ENCODE assay signal across 9 mouse cellular contexts in the genomic region with DNA sequence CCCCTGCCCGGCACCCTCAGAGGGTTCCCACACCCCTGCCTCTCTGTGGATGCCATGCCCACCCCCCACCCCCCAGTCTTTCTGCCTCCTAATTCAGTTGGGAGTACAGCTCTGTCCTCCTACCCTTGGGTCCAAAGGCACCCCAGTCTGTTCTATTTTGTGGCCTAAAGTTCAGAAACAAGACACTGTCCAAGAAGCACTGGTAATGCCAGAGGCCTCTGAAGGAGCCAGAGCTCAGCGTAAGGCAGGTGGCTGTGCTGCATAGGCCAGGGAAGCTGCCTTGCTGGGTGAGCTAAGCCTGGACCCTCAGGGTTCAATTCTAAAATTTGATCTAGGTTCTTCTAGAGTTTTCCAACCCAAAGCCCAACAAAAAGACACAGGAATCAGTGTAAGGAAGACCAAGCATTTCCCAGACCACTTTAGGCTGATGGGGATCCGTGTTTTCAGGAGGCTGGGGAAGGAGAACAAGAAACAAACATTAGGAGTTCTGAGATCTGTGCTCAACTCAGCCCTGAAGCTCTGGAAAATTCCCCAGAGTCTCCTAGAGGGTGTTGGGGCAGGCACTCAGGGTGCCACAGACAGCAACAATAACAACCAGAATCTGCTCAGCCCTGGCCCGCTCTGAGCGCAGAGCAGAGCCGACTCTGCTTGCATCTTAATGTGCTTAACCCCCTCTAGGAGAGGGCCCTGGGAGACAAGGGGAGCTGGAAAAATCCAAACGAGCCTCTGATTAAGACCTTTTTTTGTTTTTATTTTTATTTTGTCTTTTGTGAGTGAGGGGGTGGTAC.
DNase-seq lines count a peak whose midpoint lies in the region; ATAC-seq and TF ChIP-seq lines count a peak whose summit lies in the region.
"Had no signal": no experiment of that assay in that cellular context is flagged by ENCODE, and none has a peak within 500 bp of the region (broad histone marks: within the 10 kb centered on the region; RNA-seq: fewer than 3 reads in every experiment).

No protein-coding gene starts in this region.

- no peak for ATAC-seq in cerebellum, adult (ENCODE audit: insufficient number of reproducible peaks, low FRiP score, low TSS enrichment)
- no peak for ATAC-seq in heart, embryonic 15.5 days (replicated peaks; ENCODE audit: insufficient number of reproducible peaks, insufficient read depth, low FRiP score, low read depth)
- no peak for ATAC-seq in limb, embryonic 11.5 days (ENCODE audit: insufficient number of reproducible peaks, low FRiP score, low TSS enrichment, low read depth)
- ATAC-seq in granulocyte monocyte progenitor cell, adult 5-6 weeks (replicated peaks; ENCODE audit: poor library complexity, severe bottlenecking): no peak

- no peak overlapping the region for H3K4me3 ChIP-seq in cerebellum, adult 2 months (replicated peaks; ENCODE audit: insufficient read depth, low read depth, low read length)
- H3K4me3 ChIP-seq in heart, embryonic 15.5 days: no peak overlapping the region
- no peak overlapping the region for H3K4me3 ChIP-seq in limb, embryonic 11.5 days (ENCODE audit: low read depth, low read length)
- H3K4me3 ChIP-seq: liver, embryonic 13.5 days had no signal

- peaks cover 61% of the 10 kb centered on the region for H3K4me1 ChIP-seq in cerebellum, adult 2 months (ENCODE audit: control insufficient read depth, insufficient read depth, low read length)
- peaks cover 74% of the 10 kb centered on the region for H3K4me1 ChIP-seq in heart, embryonic 15.5 days (replicated peaks)
- H3K4me1 ChIP-seq in limb, embryonic 11.5 days (ENCODE audit: control insufficient read depth, insufficient read depth, low read length): peaks cover 74% of the 10 kb centered on the region

- no peak for TF ChIP-seq CTCF in cerebellum, adult 2 months (IDR thresholded peaks at IDR 0.05; ENCODE audit: borderline replicate concordance, insufficient read depth, low read depth, low read length)

- 69% methylated on average over 7 of the region's 7 CpGs for WGBS in cerebellum, adult 2 months
- WGBS in heart, embryonic 15.5 days: 58% methylated on average over 7 of the region's 7 CpGs
- WGBS in limb, embryonic 11.5 days: 25% methylated on average over 7 of the region's 7 CpGs

- no peak for TF ChIP-seq POLR2A in cerebellum, adult 2 months (IDR thresholded peaks at IDR 0.05; ENCODE audit: borderline replicate concordance, insufficient read depth, low read length)

- peak in 1 of 2 experiments; percentile 34 for DNase-seq in cerebellum, adult 2 months
- peak; percentile 67 for DNase-seq in Muller cell, postnatal 12 days (ENCODE audit: inconsistent ontology term)
- DNase-seq in limb, embryonic 11.5 days (ENCODE audit: low spot score): no peak
- no peak for DNase-seq in adrenal gland, postnatal 10 days
- no peak for DNase-seq in thymus, postnatal 14 days
- DNase-seq: liver, embryonic 13.5 days had no signal

- no peaks in the 10 kb centered on the region for H3K27me3 ChIP-seq in cerebellum, adult 2 months (ENCODE audit: control insufficient read depth, insufficient read depth, low read length)
- no peaks in the 10 kb centered on the region for H3K27me3 ChIP-seq in heart, embryonic 15.5 days
- H3K27me3 ChIP-seq in limb, embryonic 11.5 days (ENCODE audit: control insufficient read depth, insufficient read depth, low read length): no peaks in the 10 kb centered on the region

- peak overlapping the region; percentile 70; the same call in 1 of the 2 replicates for H3K27ac ChIP-seq in cerebellum, adult 2 months (ENCODE audit: insufficient read depth, low read length)
- H3K27ac ChIP-seq in heart, embryonic 15.5 days: peak overlapping the region; percentile 94
- peak overlapping the region; percentile 98 for H3K27ac ChIP-seq in limb, embryonic 11.5 days (replicated peaks; ENCODE audit: low read depth, low read length)

- H3K4me2 ChIP-seq in heart, embryonic 15.5 days: no peak overlapping the region
- H3K4me2 ChIP-seq in limb, embryonic 11.5 days (ENCODE audit: low read depth, severe bottlenecking): peak overlapping the region; percentile 15; the same call in 1 of the 2 replicates
- H3K4me2 ChIP-seq: liver, embryonic 13.5 days had no signal

- no peaks in the 10 kb centered on the region for H3K36me3 ChIP-seq in heart, embryonic 15.5 days
- no peaks in the 10 kb centered on the region for H3K36me3 ChIP-seq in limb, embryonic 11.5 days (ENCODE audit: control insufficient read depth, insufficient read depth, low read length)
- H3K36me3 ChIP-seq: liver, embryonic 13.5 days had no signal

- H3K9ac ChIP-seq in heart, embryonic 15.5 days: peak overlapping the region; percentile 40
- H3K9ac ChIP-seq in limb, embryonic 11.5 days (ENCODE audit: low read length): peak overlapping the region; percentile 70
- H3K9ac ChIP-seq: liver, embryonic 13.5 days had no signal

- H3K9me3 ChIP-seq in heart, embryonic 15.5 days (replicated peaks): no peaks in the 10 kb centered on the region
- no peaks in the 10 kb centered on the region for H3K9me3 ChIP-seq in limb, embryonic 11.5 days (ENCODE audit: control insufficient read depth, low read length)
- H3K9me3 ChIP-seq: liver, embryonic 13.5 days had no signal
